Mouse (Mus musculus) testis, adult 2 months (tissue): ENCODE results near the gene Caprin2.

Source experiments
- CTCF ChIP-seq: fragments of 200-500 bp; IDR thresholded peaks from 2 replicates; pipeline ENCODE4 v1.5.1; 2012; ENCODE audit warnings: low read depth, mild to moderate bottlenecking, inconsistent platforms, low read length, moderate library complexity; ENCODE audit not compliant: control insufficient read depth, insufficient read depth, insufficient replicate concordance
- POLR2A ChIP-seq: fragments of 200-500 bp; IDR thresholded peaks from 2 replicates; pipeline ENCODE4 v1.6.1; 2012; ENCODE audit warnings: low read depth, mild to moderate bottlenecking, inconsistent platforms, low read length, moderate library complexity; ENCODE audit not compliant: control insufficient read depth

DNA sequence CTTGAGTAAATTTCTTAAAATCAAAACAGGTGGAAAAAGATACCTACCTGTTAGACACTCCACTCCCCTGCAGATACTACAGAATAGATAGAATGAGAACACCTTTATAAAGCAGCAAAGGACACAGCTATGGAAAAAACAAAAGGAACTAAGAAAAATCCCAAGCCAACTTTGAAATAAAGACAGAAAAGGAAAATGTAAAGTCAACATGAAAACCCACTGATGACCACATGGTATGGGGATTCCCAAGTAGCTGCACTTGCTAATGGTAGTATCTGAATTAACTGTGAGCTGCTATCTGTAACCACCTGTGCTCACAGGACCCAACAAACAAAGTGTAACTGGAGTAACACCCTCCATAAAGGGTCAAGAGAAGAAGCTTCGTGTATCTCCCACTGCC lies 41.7 kb upstream of the Caprin2 start:
- no peak for TF ChIP-seq CTCF
- TF ChIP-seq POLR2A: no peak
